Mouse (Mus musculus): ENCODE results near the gene Mypop.

GRCm38 (mm10) chr7:18942376-18942775 lies 48.7 kb upstream of the Mypop start:
- TF ChIP-seq GATA1 (IDR thresholded peaks at IDR 0.05; ENCODE audit: low read length), result no peak
- TF ChIP-seq TAL1 (IDR thresholded peaks at IDR 0.05; ENCODE audit: low read length), result no peak

Measured in erythroblast, embryonic 14.5 days (primary cell).